8 mouse cellular contexts compared by ENCODE assay signal in genomic region chr5:127648046-127648445, GRCm38 (mm10). TPM values are rescaled to one million over a fixed set of nuclear protein-coding genes. Genes with fewer than 3 reads are reported as not detected.
A peak's percentile ranks its signal among the peaks of the same experiment; 100 is the strongest.
DNase-seq lines count a peak whose midpoint lies in the region; TF ChIP-seq lines count a peak whose summit lies in the region.

No protein-coding gene starts in this region.

- TF ChIP-seq CTCF in lung, adult 2 months (IDR thresholded peaks at IDR 0.05; ENCODE audit: insufficient read depth, low read length) = peak; percentile 40; the same call in 1 of the 2 replicates

- no peak overlapping the region for H3K4me3 ChIP-seq in lung, adult 2 months (replicated peaks; ENCODE audit: extremely low read depth, low read depth, low read length)

- H3K4me1 ChIP-seq in lung, adult 2 months (ENCODE audit: control insufficient read depth, insufficient read depth, low read length) = no peaks in the 10 kb centered on the region

- intact Hi-C loops in heart, postnatal 36 days (cut with DNase I) = loop anchor here (5.0 kb wide), 1 partner anchor 56 kb away; no protein-coding TSS in a partner anchor

- TF ChIP-seq POLR2A in lung, adult 2 months (IDR thresholded peaks at IDR 0.05; ENCODE audit: borderline replicate concordance, extremely low read depth, low read depth, low read length) = no peak

- 65% methylated on average over 6 of the region's 6 CpGs for WGBS in lung, adult 2 months

- DNase-seq in embryo, embryonic 10 days (ENCODE audit: low spot score) = peak; percentile 31
- no peak for DNase-seq in embryo, embryonic 9.5 days (ENCODE audit: extremely low spot score)
- peak; percentile 13 for DNase-seq in lung, adult 2 months
- no peak for DNase-seq in lung, postnatal 25 days (ENCODE audit: low spot score)
- DNase-seq in cerebellum, adult 9-10 months = peak; percentile 26
- peak; percentile 26 for DNase-seq in lung, postnatal 10 days
- no peak for DNase-seq in ovary, postnatal 10 days (ENCODE audit: low spot score)
- no peak for DNase-seq in heart, postnatal 36 days

RNA-seq across cellular contexts. Expression of gene Slc15a4, which starts 15.3 kb away (rescaled TPM):
- polyA plus RNA-seq in lung, adult 2 months (2012; rRNA removed) = 33.7 and 42.8 TPM in 2 replicates
- 10 to 100 TPM; 11.9 to 17.2 TPM for total RNA-seq in heart, postnatal 36 days (2021)

RNA-seq across cellular contexts. Expression of gene Glt1d1, which starts 16.0 kb away (rescaled TPM):
- polyA plus RNA-seq in lung, adult 2 months (2012; rRNA removed) = 0.51 and 0.72 TPM in 2 replicates
- total RNA-seq in heart, postnatal 36 days (2021) = not detected

Comparison
In these comparisons a context has a peak if more than half of its experiments do, and no peak if none do; other contexts are left out.
1. DNase-seq: peak in embryo, embryonic 10 days (single experiment), lung, adult 2 months (single experiment), cerebellum, adult 9-10 months (single experiment) and lung, postnatal 10 days (single experiment); none in embryo, embryonic 9.5 days (single experiment), lung, postnatal 25 days (single experiment), ovary, postnatal 10 days (single experiment) and heart, postnatal 36 days (0 of 2).